Mouse (Mus musculus) midbrain, embryonic 15.5 days (tissue): Measurements from ENCODE around the gene Cpd. TPM values are rescaled to one million over a fixed set of nuclear protein-coding genes. Genes with fewer than 3 reads are reported as not detected.
"Not testable (repeated sequence)": the region's sequence is repeated elsewhere in the genome, so short reads cannot be mapped to it uniquely, and the experiment has no call there.

ENCODE experiments used
- ATAC-seq: fragments of 200-750 bp; cut with Nextera tagmentation; replicated peaks from 2 replicates; pipeline ENCODE4 v1.8.0; 2017; ENCODE audit warnings: moderate TSS enrichment
- H3K27ac ChIP-seq: fragments of 300-500 bp; sonication (generic); 2 replicates; pipeline ENCODE4 v1.5.1; 2015; ENCODE audit warnings: mild to moderate bottlenecking, inconsistent platforms
- H3K27me3 ChIP-seq: fragments of 300-500 bp; sonication (generic); replicated peaks from 2 replicates; pipeline ENCODE4 v1.6.1; 2015; ENCODE audit warnings: inconsistent platforms
- H3K36me3 ChIP-seq: fragments of 300-500 bp; sonication (generic); replicated peaks from 2 replicates; pipeline ENCODE4 v1.6.1; 2015; ENCODE audit warnings: inconsistent platforms
- H3K4me1 ChIP-seq: fragments of 300-500 bp; sonication (generic); 2 replicates; pipeline ENCODE4 v1.6.1; 2015; ENCODE audit warnings: inconsistent platforms
- H3K4me2 ChIP-seq: fragments of 300-500 bp; sonication (generic); 2 replicates; pipeline ENCODE4 v1.6.1; 2015; ENCODE audit warnings: inconsistent platforms, mild to moderate bottlenecking, moderate library complexity
- H3K4me3 ChIP-seq: fragments of 300-500 bp; sonication (generic); 2 replicates; pipeline ENCODE4 v1.5.1; 2015; ENCODE audit warnings: mild to moderate bottlenecking, inconsistent platforms
- H3K9ac ChIP-seq: fragments of 300-500 bp; sonication (generic); 2 replicates; pipeline ENCODE4 v1.6.1; 2015; ENCODE audit warnings: mild to moderate bottlenecking, inconsistent platforms
- H3K9me3 ChIP-seq: fragments of 300-500 bp; sonication (generic); 2 replicates; pipeline ENCODE4 v1.6.1; 2016; ENCODE audit warnings: inconsistent platforms
- WGBS: fragments of 180-500 bp; shearing (Covaris S2); methylation state at CpG from one replicate; pipeline ENCODE4 v1.1.7; 2015; ENCODE audit warnings: mixed read lengths; 5-methylcytosine and 5-hydroxymethylcytosine counted together
- polyA plus RNA-seq: library from polyadenylated mRNA; unstranded; fragments of >200 nt; fragmentation: Nextera tagmentation; extraction: Ambion mirVana; gene quantifications from 2 replicates; pipeline ENCODE4 v1.2.1, GENCODE M21; 2015

Cpd gene
- polyA plus RNA-seq, 1 experiment from 2014 or later = 5.3 TPM

DNA sequence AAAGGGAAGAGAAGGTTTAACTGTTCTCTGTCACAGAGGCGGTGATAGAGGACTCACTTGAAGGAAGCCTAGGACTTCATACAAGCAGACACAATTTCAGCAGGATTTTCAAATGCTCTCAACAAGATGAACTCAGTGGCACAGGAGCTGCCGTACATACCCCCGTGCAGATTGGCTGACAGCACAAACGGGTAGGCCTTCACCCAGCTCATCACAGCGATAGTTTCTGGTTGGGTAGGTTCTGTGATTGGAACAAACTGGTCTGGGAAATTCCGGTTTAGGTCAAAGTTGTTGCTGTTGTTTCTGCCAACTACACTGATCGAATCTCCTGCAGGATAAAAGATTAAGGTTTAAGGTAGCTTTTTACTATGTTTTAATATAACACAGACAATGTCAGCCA lies 38.3 kb downstream of the Cpd start:
- no peak overlapping the region for H3K4me2 ChIP-seq
- H3K4me3 ChIP-seq = no peak overlapping the region
- no peak overlapping the region for H3K27ac ChIP-seq
- no peak for ATAC-seq
- no peaks in the 10 kb centered on the region for H3K9me3 ChIP-seq
- WGBS = 93% methylated on average over 7 of the region's 7 CpGs
- no peaks in the 10 kb centered on the region for H3K27me3 ChIP-seq
- H3K4me1 ChIP-seq = no peaks in the 10 kb centered on the region
- H3K9ac ChIP-seq = no peak overlapping the region
- peaks cover 21% of the 10 kb centered on the region for H3K36me3 ChIP-seq

DNA sequence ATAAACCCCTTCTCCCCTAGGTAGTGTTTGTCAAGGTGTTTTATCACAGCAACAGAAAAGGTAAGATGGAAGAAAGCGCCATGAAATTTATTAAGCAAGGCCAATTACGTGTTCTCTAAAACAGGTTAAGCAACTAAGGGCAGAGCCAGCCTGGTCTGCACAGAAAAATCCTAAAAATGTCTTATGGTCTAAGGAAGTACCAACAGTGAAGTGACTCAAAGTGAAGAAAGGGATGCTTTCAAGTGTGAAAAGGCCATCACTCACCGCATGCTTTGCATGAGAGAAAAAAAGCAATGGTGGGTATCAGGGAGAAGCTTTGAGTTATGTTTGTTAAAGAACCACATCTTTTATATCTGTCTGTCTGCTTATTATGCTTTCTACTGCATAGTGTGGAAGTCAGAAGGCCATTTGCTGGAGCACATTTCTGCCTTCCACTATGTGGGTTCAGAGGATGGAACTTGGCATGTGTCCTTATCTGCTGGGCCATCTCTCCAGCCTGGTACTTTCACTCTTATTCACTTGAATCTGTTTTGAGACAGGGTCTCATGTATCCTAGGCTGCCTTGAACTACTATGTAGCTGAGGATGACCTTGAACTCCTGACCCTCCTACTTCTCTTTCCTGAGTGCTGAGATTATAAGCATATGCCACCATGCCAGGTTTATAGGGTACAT lies 39.7 kb downstream of the Cpd start:
- H3K9ac ChIP-seq = no peak overlapping the region
- H3K4me2 ChIP-seq = no peak overlapping the region
- WGBS = 89% methylated on average over 3 of the region's 3 CpGs
- H3K9me3 ChIP-seq = no peaks in the 10 kb centered on the region
- H3K27ac ChIP-seq = no peak overlapping the region
- no peaks in the 10 kb centered on the region for H3K4me1 ChIP-seq
- peaks cover 23% of the 10 kb centered on the region for H3K36me3 ChIP-seq
- no peak for ATAC-seq
- H3K27me3 ChIP-seq = no peaks in the 10 kb centered on the region
- H3K4me3 ChIP-seq = no peak overlapping the region

DNA sequence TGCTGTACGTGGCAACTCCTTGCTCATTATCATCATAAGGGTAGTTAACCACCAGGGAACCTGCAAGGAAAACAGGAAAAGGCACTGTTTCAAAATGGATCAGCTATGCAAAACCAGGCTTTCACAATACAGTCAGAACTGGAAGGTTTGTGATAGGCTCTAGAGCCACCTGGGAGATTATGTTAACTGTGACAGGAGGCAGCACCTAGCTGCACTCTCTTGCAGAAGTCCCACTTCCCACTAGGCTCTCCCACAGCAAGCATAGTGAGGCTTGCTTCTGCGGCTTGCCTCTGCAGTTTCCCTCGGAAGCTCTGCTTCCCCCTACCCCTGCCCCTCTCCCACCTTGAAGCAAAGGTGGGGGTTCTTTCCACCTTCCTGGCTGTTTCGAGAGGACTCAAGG lies 40.8 kb downstream of the Cpd start:
- Histone ChIP-seq H3K4me3 (no peak overlapping the region), H3K9ac (no peak overlapping the region), H3K4me1 (no peaks in the 10 kb centered on the region), H3K27me3 (no peaks in the 10 kb centered on the region), H3K36me3 (peaks cover 23% of the 10 kb centered on the region), H3K27ac (no peak overlapping the region), H3K4me2 (no peak overlapping the region), H3K9me3 (no peaks in the 10 kb centered on the region)
- ATAC-seq = no peak
- 82% methylated on average over 4 of the region's 4 CpGs for WGBS

DNA sequence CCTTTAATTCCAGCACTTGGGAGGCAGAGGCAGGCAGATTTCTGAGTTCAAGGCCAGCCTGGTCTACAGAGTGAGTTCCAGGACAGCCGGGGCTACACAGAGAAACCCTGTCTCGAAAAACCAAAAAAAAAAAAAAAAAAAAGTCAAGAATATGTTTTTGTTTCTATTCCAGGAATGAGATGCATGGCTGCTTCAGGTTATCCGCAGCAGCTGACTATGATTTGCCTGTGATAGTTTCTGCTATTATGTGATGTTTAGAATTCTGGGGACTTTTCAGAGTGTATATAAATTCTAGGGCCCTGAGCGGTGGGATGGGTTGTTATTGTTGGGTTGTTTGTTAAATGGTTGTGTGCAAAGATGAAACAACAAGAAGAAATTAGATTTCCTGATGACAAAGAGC lies 41.7 kb downstream of the Cpd start:
- ATAC-seq, H3K4me3 ChIP-seq, H3K9me3 ChIP-seq, H3K4me1 ChIP-seq, H3K27ac ChIP-seq, H3K27me3 ChIP-seq, H3K9ac ChIP-seq, H3K4me2 ChIP-seq: not testable (repeated sequence)
- 96% methylated on average over 4 of the region's 4 CpGs for WGBS
- peaks cover 23% of the 10 kb centered on the region for H3K36me3 ChIP-seq

DNA sequence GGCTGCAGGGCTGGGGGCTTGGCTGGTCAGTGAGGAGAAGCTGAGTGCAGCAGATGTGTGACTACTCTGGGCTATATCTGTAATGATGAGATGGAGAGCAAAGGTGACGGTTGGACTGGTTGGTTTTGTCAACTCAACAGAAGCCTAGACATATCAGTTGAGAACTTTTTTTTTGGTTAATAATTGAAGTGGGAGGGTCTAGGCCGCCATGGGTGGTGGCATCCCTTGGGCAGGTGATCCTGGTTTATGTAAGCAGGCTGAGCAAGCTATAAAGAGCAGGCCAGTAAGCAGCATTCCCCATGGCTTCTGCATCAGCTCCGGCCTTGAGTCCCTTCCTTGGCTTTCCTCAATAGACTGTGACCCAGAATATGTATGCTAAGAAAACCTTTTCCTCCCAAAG lies 43.6 kb downstream of the Cpd start:
- Histone ChIP-seq H3K4me1 (no peaks in the 10 kb centered on the region), H3K9me3 (no peaks in the 10 kb centered on the region), H3K4me2 (no peak overlapping the region), H3K27me3 (no peaks in the 10 kb centered on the region), H3K27ac (no peak overlapping the region), H3K36me3 (peaks cover 22% of the 10 kb centered on the region), H3K9ac (no peak overlapping the region), H3K4me3 (no peak overlapping the region)
- no peak for ATAC-seq
- WGBS = 90% methylated on average over 3 of the region's 3 CpGs

DNA sequence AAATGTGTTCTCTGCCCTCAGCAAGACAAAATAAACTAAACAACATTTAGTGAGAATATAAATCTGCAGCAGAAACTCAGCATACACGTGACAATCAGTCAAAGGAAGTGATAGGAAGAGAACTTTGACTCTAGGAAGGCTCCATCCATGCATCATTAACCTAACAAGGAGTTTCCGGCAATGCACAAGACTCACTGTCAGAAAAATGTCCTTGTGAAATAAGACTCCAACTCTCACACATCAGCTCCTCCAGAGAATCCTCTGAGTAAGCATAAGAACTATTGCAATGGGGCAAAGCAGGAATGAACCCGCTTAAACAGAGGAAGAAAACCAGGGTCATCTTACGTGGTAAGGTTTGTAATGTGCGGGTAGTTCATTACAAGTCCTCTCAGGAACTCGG lies 49.6 kb downstream of the Cpd start:
- no peak for ATAC-seq
- H3K9ac ChIP-seq = no peak overlapping the region
- H3K4me1 ChIP-seq = no peaks in the 10 kb centered on the region
- no peak overlapping the region for H3K4me2 ChIP-seq
- no peaks in the 10 kb centered on the region for H3K27me3 ChIP-seq
- H3K27ac ChIP-seq = no peak overlapping the region
- no peak overlapping the region for H3K4me3 ChIP-seq
- H3K9me3 ChIP-seq = no peaks in the 10 kb centered on the region
- WGBS = 92% methylated on average over 6 of the region's 6 CpGs
- H3K36me3 ChIP-seq = peaks cover 19% of the 10 kb centered on the region; the same call in 1 of the 2 replicates

DNA sequence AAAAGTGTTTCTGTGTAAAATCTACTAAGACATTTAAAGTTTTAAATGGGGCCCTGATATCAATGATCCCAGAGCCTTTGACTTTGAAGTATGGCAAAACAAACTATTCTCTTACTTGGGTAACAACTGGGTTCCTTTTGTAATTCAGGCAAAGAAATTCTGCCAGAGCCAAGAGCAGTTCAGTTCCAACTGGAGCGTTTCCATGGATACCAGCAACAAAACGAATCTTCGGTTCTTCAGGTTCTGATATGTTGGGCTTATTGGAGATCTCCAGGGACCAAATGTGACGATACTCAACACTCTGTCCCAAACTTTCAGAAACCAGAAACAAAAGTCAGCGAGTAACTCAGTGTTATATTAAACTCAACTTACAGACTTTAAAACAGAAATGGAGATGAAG lies 51.5 kb downstream of the Cpd start:
- H3K9me3 ChIP-seq = no peaks in the 10 kb centered on the region
- H3K27ac ChIP-seq = no peak overlapping the region
- no peak for ATAC-seq
- H3K36me3 ChIP-seq = peaks cover 29% of the 10 kb centered on the region
- no peak overlapping the region for H3K4me3 ChIP-seq
- H3K9ac ChIP-seq = no peak overlapping the region
- H3K4me2 ChIP-seq = no peak overlapping the region
- no peaks in the 10 kb centered on the region for H3K27me3 ChIP-seq
- H3K4me1 ChIP-seq = no peaks in the 10 kb centered on the region
- WGBS = 86% methylated on average over 5 of the region's 5 CpGs

DNA sequence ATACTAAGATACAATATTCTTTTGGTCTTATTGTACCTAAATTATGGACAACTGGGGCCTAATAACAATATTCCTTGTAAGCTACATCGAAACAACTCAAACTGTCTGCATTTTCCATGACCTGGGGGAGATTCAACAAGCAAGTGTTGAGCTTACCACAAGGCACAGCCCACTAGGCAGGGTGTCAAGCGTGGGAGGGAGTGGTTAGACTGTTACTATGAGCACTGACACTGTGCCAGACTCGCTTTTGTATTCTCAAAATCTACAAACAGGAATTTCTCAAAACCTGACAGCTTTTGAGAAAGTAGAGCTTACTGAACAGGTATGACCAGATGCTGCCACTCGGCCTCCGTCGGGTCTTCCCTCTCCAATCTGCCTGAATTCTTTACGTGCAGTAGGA lies 55.5 kb downstream of the Cpd start:
- Histone ChIP-seq H3K9ac (no peak overlapping the region), H3K36me3 (peaks cover 15% of the 10 kb centered on the region), H3K27me3 (no peaks in the 10 kb centered on the region), H3K4me3 (no peak overlapping the region), H3K27ac (no peak overlapping the region), H3K4me1 (no peaks in the 10 kb centered on the region), H3K4me2 (no peak overlapping the region), H3K9me3 (no peaks in the 10 kb centered on the region)
- WGBS = 93% methylated on average over 7 of the region's 7 CpGs
- no peak for ATAC-seq

DNA sequence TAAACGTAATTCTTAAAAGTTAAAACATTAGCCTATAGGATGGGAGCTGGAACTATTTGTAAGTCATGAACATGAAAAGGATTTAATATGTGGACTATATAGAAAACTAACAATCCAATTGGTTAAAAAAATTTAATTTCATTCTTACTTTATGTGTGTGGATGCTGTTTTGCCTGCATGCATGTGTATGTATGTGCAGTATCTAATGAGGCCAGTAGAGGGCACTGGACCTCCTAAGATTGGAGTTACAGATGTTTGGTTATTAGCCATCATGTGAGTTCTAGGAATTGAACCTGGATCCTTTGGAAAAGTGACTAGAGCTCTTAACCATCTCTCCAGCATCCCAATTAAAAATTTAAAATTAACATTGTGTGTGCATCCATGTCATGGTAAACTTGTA lies 57.6 kb downstream of the Cpd start:
- H3K36me3 ChIP-seq = peaks cover 26% of the 10 kb centered on the region
- no peak overlapping the region for H3K4me2 ChIP-seq
- H3K9me3 ChIP-seq = no peaks in the 10 kb centered on the region
- no peak overlapping the region for H3K27ac ChIP-seq
- H3K9ac ChIP-seq = no peak overlapping the region
- no peaks in the 10 kb centered on the region for H3K4me1 ChIP-seq
- 93% methylated on average over 1 of the region's 1 CpGs for WGBS
- no peak overlapping the region for H3K4me3 ChIP-seq
- ATAC-seq = no peak
- H3K27me3 ChIP-seq = no peaks in the 10 kb centered on the region

DNA sequence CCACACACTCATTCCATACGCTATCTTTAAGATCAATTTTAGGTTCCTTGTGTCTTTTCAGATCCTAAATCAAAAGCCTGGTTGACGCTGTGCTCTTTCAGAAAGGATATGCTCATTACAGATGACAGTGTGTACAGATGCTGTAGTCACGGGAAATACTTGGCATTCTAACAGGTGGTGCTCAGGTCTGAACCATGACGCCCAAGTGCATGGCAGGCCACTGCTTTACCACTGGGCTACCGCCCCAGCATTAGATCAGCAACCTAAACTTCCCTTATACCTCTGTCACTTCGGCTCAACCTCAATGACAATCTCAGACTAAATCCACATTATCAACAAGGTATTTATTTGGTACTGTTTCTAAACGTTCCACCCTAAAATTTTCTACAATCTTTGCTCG lies 71.3 kb downstream of the Cpd start:
- 84% methylated on average over 8 of the region's 8 CpGs for WGBS
- Histone ChIP-seq H3K36me3 (no peaks in the 10 kb centered on the region), H3K4me3 (no peak overlapping the region), H3K9ac (no peak overlapping the region), H3K9me3 (no peaks in the 10 kb centered on the region), H3K4me1 (no peaks in the 10 kb centered on the region), H3K4me2 (no peak overlapping the region), H3K27ac (no peak overlapping the region), H3K27me3 (no peaks in the 10 kb centered on the region)
- no peak for ATAC-seq

DNA sequence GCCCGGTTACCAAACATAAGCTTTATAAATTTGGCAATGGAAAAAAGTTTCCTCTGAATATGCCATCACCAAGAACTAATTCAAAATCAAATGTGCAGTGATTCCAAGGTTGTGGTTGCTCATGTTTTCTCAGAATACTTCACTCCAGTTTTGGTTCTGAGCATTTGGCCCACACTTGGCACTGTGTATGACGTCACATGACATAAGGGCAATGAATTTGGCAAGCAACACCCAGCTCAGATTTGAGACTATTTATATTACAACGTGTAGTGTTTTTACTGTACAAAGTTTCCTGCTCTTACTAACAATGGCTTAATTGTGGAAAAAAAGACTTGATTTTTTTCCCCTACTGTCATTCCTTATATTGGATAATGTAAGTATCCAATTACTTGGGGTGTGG lies 73.0 kb downstream of the Cpd start:
- Histone ChIP-seq H3K4me2 (no peak overlapping the region), H3K9me3 (no peaks in the 10 kb centered on the region), H3K27me3 (no peaks in the 10 kb centered on the region), H3K4me1 (no peaks in the 10 kb centered on the region), H3K36me3 (no peaks in the 10 kb centered on the region), H3K27ac (no peak overlapping the region), H3K4me3 (no peak overlapping the region), H3K9ac (no peak overlapping the region)
- no peak for ATAC-seq
- 77% methylated on average over 3 of the region's 3 CpGs for WGBS

DNA sequence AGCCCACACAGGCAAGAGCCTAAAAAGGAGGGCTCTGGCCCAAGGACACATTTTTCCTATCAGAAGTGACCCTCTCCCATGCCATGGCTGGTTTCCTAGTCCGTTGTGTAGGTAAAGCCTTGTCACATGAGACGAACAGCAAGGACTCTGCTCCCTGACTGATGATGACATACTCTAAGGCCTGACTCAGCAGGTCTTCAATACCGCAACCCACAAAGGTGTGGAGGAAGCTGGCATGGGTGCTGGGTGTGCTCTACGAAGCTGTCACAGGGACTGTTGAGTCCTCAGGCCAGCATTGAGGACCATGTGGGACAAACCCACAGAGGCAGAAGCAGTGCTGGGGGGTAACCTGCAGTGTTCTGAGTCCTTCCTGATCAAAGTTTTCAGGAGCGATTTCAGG lies 76.3 kb downstream of the Cpd start:
- 92% methylated on average over 5 of the region's 5 CpGs for WGBS
- Histone ChIP-seq H3K9ac (no peak overlapping the region), H3K4me1 (no peaks in the 10 kb centered on the region), H3K27ac (no peak overlapping the region), H3K4me3 (no peak overlapping the region), H3K9me3 (no peaks in the 10 kb centered on the region), H3K36me3 (no peaks in the 10 kb centered on the region), H3K4me2 (no peak overlapping the region), H3K27me3 (no peaks in the 10 kb centered on the region)
- no peak for ATAC-seq

DNA sequence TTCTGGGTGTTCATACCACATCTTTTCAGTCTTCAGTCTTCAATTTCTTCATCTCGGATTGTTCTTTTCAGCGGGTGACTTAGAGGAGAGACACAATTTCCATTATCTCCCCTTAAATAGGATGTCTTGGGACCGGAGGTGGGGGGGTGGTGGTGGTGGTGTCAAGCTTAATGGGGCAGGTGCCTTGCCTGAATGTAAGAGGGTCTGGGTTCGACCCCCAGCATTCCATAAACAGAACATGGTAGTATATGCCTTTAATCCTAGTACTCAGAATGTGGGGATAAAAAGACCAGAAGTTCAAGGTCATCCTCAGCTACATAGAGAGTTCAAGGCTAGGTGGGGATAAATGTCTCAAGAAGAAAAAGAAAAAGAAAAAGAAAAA lies 83.1 kb downstream of the Cpd start:
- Histone ChIP-seq H3K36me3 (peaks cover 14% of the 10 kb centered on the region), H3K4me2 (peak overlapping the region; percentile 31), H3K4me1 (peaks cover 7% of the 10 kb centered on the region), H3K27me3 (no peaks in the 10 kb centered on the region), H3K27ac (peak overlapping the region; percentile 90), H3K4me3 (peak overlapping the region; percentile 87), H3K9ac (no peak overlapping the region; the same call in 1 of the 2 replicates), H3K9me3 (no peaks in the 10 kb centered on the region)
- WGBS = 11% methylated on average over 4 of the region's 4 CpGs
- peak; percentile 56; the same call in 1 of the 2 replicates for ATAC-seq
